Mouse (Mus musculus): ENCODE measurements around the gene Nobox.

Gene Nobox

GRCm38 (mm10) chr6:43337491-43337961, 28.2 kb upstream of the Nobox start:
- TF ChIP-seq NANOG (IDR thresholded peaks at IDR 0.05; ENCODE audit: borderline replicate concordance, low read length) (no peak), POU5F1 (IDR thresholded peaks at IDR 0.05; ENCODE audit: borderline replicate concordance, low read length) (no peak), CTCF (conservative IDR thresholded peaks at IDR 0.05; ENCODE audit: low read length) (no peak)
- no peaks in the 10 kb centered on the region for H3K27me3 ChIP-seq (ENCODE audit: insufficient read depth, low read length)
- no peak overlapping the region for H3K4me3 ChIP-seq (replicated peaks; ENCODE audit: low read length)
- no peaks in the 10 kb centered on the region for H3K9me3 ChIP-seq (ENCODE audit: low read length)
- H3K36me3 ChIP-seq (ENCODE audit: insufficient read depth, low read length), result no peaks in the 10 kb centered on the region
- no peaks in the 10 kb centered on the region for H3K4me1 ChIP-seq (replicated peaks; ENCODE audit: low read depth, low read length)

GRCm38 (mm10) chr6:43335619-43336234, 26.4 kb upstream of the Nobox start:
- Histone ChIP-seq H3K4me3 (replicated peaks; ENCODE audit: low read length) (no peak overlapping the region), H3K9me3 (ENCODE audit: low read length) (no peaks in the 10 kb centered on the region), H3K4me1 (replicated peaks; ENCODE audit: low read depth, low read length) (no peaks in the 10 kb centered on the region), H3K27me3 (ENCODE audit: insufficient read depth, low read length) (no peaks in the 10 kb centered on the region), H3K36me3 (ENCODE audit: insufficient read depth, low read length) (no peaks in the 10 kb centered on the region)
- TF ChIP-seq CTCF (conservative IDR thresholded peaks at IDR 0.05; ENCODE audit: low read length) (no peak), POU5F1 (IDR thresholded peaks at IDR 0.05; ENCODE audit: borderline replicate concordance, low read length) (no peak), NANOG (IDR thresholded peaks at IDR 0.05; ENCODE audit: borderline replicate concordance, low read length) (no peak)

GRCm38 (mm10) chr6:43333479-43333878, 24.1 kb upstream of the Nobox start:
- Histone ChIP-seq H3K9me3 (ENCODE audit: low read length) (no peaks in the 10 kb centered on the region), H3K4me3 (replicated peaks; ENCODE audit: low read length) (no peak overlapping the region), H3K27me3 (ENCODE audit: insufficient read depth, low read length) (no peaks in the 10 kb centered on the region), H3K36me3 (ENCODE audit: insufficient read depth, low read length) (no peaks in the 10 kb centered on the region), H3K4me1 (replicated peaks; ENCODE audit: low read depth, low read length) (no peaks in the 10 kb centered on the region)
- TF ChIP-seq CTCF (conservative IDR thresholded peaks at IDR 0.05; ENCODE audit: low read length) (no peak), POU5F1 (IDR thresholded peaks at IDR 0.05; ENCODE audit: borderline replicate concordance, low read length) (no peak), NANOG (IDR thresholded peaks at IDR 0.05; ENCODE audit: borderline replicate concordance, low read length) (no peak)

- TF ChIP-seq POU5F1 (IDR thresholded peaks at IDR 0.05; ENCODE audit: borderline replicate concordance, low read length) (no peak), NANOG (IDR thresholded peaks at IDR 0.05; ENCODE audit: borderline replicate concordance, low read length) (no peak), CTCF (conservative IDR thresholded peaks at IDR 0.05; ENCODE audit: low read length) (no peak)
- Histone ChIP-seq H3K27me3 (ENCODE audit: insufficient read depth, low read length) (peaks cover 14% of the 10 kb centered on the region), H3K4me3 (replicated peaks; ENCODE audit: low read length) (no peak overlapping the region), H3K4me1 (replicated peaks; ENCODE audit: low read depth, low read length) (peaks cover 11% of the 10 kb centered on the region), H3K36me3 (ENCODE audit: insufficient read depth, low read length) (no peaks in the 10 kb centered on the region), H3K9me3 (ENCODE audit: low read length) (no peaks in the 10 kb centered on the region)
These were observed 3.8 kb upstream of the Nobox start for GRCm38 (mm10) chr6:43312961-43313656.

GRCm38 (mm10) chr6:43312546-43312945, 3.2 kb upstream of the Nobox start:
- TF ChIP-seq CTCF (conservative IDR thresholded peaks at IDR 0.05; ENCODE audit: low read length), result no peak
- no peak for TF ChIP-seq NANOG (IDR thresholded peaks at IDR 0.05; ENCODE audit: borderline replicate concordance, low read length)
- no peak for TF ChIP-seq POU5F1 (IDR thresholded peaks at IDR 0.05; ENCODE audit: borderline replicate concordance, low read length)
- H3K4me3 ChIP-seq (replicated peaks; ENCODE audit: low read length), result no peak overlapping the region
- peaks cover 18% of the 10 kb centered on the region for H3K27me3 ChIP-seq (ENCODE audit: insufficient read depth, low read length)
- H3K36me3 ChIP-seq (ENCODE audit: insufficient read depth, low read length), result no peaks in the 10 kb centered on the region
- H3K9me3 ChIP-seq (ENCODE audit: low read length), result no peaks in the 10 kb centered on the region
- peaks cover 11% of the 10 kb centered on the region for H3K4me1 ChIP-seq (replicated peaks; ENCODE audit: low read depth, low read length)

- Histone ChIP-seq H3K27me3 (ENCODE audit: insufficient read depth, low read length) (peaks cover 40% of the 10 kb centered on the region), H3K4me1 (replicated peaks; ENCODE audit: low read depth, low read length) (peaks cover 11% of the 10 kb centered on the region), H3K36me3 (ENCODE audit: insufficient read depth, low read length) (no peaks in the 10 kb centered on the region), H3K9me3 (ENCODE audit: low read length) (no peaks in the 10 kb centered on the region), H3K4me3 (replicated peaks; ENCODE audit: low read length) (no peak overlapping the region)
- TF ChIP-seq CTCF (conservative IDR thresholded peaks at IDR 0.05; ENCODE audit: low read length), result no peak
- TF ChIP-seq NANOG (IDR thresholded peaks at IDR 0.05; ENCODE audit: borderline replicate concordance, low read length), result no peak
- no peak for TF ChIP-seq POU5F1 (IDR thresholded peaks at IDR 0.05; ENCODE audit: borderline replicate concordance, low read length)
These were observed 717 bp upstream of the Nobox start for GRCm38 (mm10) chr6:43310071-43310470.

- Histone ChIP-seq H3K9me3 (ENCODE audit: low read length) (no peaks in the 10 kb centered on the region), H3K4me3 (replicated peaks; ENCODE audit: low read length) (no peak overlapping the region), H3K36me3 (ENCODE audit: insufficient read depth, low read length) (no peaks in the 10 kb centered on the region), H3K4me1 (replicated peaks; ENCODE audit: low read depth, low read length) (peaks cover 7% of the 10 kb centered on the region), H3K27me3 (ENCODE audit: insufficient read depth, low read length) (no peaks in the 10 kb centered on the region)
- TF ChIP-seq NANOG (IDR thresholded peaks at IDR 0.05; ENCODE audit: borderline replicate concordance, low read length) (no peak), CTCF (conservative IDR thresholded peaks at IDR 0.05; ENCODE audit: low read length) (no peak), POU5F1 (IDR thresholded peaks at IDR 0.05; ENCODE audit: borderline replicate concordance, low read length) (no peak)
These were observed 11.9 kb downstream of the Nobox start for GRCm38 (mm10) chr6:43297508-43297850.

- TF ChIP-seq CTCF (conservative IDR thresholded peaks at IDR 0.05; ENCODE audit: low read length) (peak; percentile 60), NANOG (IDR thresholded peaks at IDR 0.05; ENCODE audit: borderline replicate concordance, low read length) (no peak), POU5F1 (IDR thresholded peaks at IDR 0.05; ENCODE audit: borderline replicate concordance, low read length) (no peak)
- Histone ChIP-seq H3K9me3 (ENCODE audit: low read length) (no peaks in the 10 kb centered on the region), H3K4me3 (replicated peaks; ENCODE audit: low read length) (no peak overlapping the region), H3K4me1 (replicated peaks; ENCODE audit: low read depth, low read length) (peaks cover 13% of the 10 kb centered on the region), H3K36me3 (ENCODE audit: insufficient read depth, low read length) (no peaks in the 10 kb centered on the region), H3K27me3 (ENCODE audit: insufficient read depth, low read length) (no peaks in the 10 kb centered on the region)
These were observed 12.4 kb downstream of the Nobox start for GRCm38 (mm10) chr6:43296798-43297507.

All from E14TG2a.4 (cell line).